In the genomic region with DNA sequence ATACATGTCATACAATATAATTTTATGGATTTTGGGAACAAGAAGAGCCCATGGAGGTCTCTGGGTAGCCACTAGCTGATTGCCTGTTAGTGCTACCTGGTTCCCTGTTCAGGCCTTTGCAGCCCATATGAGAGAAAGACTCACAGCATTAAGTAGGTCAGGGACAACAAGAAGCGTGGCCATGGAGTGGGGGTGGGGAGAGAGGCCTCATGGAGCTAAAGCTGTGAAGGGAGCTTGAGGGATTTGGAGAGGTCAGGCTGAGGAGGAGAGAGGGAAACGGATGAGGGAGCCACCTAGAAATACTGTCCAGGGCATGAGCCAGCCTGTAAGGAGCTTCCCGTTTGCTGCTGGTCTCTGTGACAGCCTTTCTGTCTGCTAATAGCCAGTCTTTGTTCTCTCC, we compare ENCODE assay signal across 12 mouse cellular contexts.
DNase-seq lines count a peak whose midpoint lies in the region; ATAC-seq lines count a peak whose summit lies in the region.
"Had no signal": no experiment of that assay in that cellular context is flagged by ENCODE, and none has a peak within 500 bp of the region (broad histone marks: within the 10 kb centered on the region; RNA-seq: fewer than 3 reads in every experiment).

No protein-coding gene starts in this region.

- WGBS in heart, embryonic 12.5 days: 55% methylated on average over 3 of the region's 3 CpGs
- 37% methylated on average over 3 of the region's 3 CpGs for WGBS in forebrain, embryonic 14.5 days
- WGBS in midbrain, embryonic 14.5 days: 51% methylated on average over 3 of the region's 3 CpGs

- H3K9ac ChIP-seq in heart, embryonic 12.5 days: no peak overlapping the region
- no peak overlapping the region for H3K9ac ChIP-seq in forebrain, embryonic 14.5 days (ENCODE audit: low read length)
- H3K9ac ChIP-seq in midbrain, embryonic 14.5 days (replicated peaks; ENCODE audit: low read length): no peak overlapping the region
- H3K9ac ChIP-seq: liver, embryonic 13.5 days; stomach, embryonic 15.5 days had no signal

- DNase-seq in heart, postnatal 36 days: no peak
- DNase-seq in adrenal gland, postnatal 36 days: peak; percentile 35 to 55
- no peak for DNase-seq in forebrain, embryonic 14.5 days (ENCODE audit: low spot score)
- no peak for DNase-seq in midbrain, embryonic 14.5 days
- DNase-seq in thymus, adult 18-20 months: no peak
- DNase-seq in urinary bladder, adult 2 months (ENCODE audit: low spot score): no peak
- DNase-seq: cerebellum, adult 11-12 months; liver, embryonic 13.5 days; right cerebral cortex, postnatal 4 days had no signal

- H3K4me3 ChIP-seq in heart, embryonic 12.5 days: no peak overlapping the region
- H3K4me3 ChIP-seq in forebrain, embryonic 14.5 days (ENCODE audit: low read depth, low read length): no peak overlapping the region
- H3K4me3 ChIP-seq in midbrain, embryonic 14.5 days (replicated peaks; ENCODE audit: low read depth, low read length): no peak overlapping the region
- H3K4me3 ChIP-seq: liver, embryonic 13.5 days; stomach, embryonic 15.5 days had no signal

- H3K4me1 ChIP-seq in heart, embryonic 12.5 days (replicated peaks): peaks cover 46% of the 10 kb centered on the region
- peaks cover 19% of the 10 kb centered on the region for H3K4me1 ChIP-seq in forebrain, embryonic 14.5 days (ENCODE audit: control insufficient read depth, insufficient read depth, low read length)
- peaks cover 21% of the 10 kb centered on the region for H3K4me1 ChIP-seq in midbrain, embryonic 14.5 days (ENCODE audit: control insufficient read depth, insufficient read depth, low read length)

- intact Hi-C loops in heart, postnatal 36 days (cut with DNase I): loop anchor here (5.0 kb wide), 1 partner anchor 60 kb away; no protein-coding TSS in a partner anchor

- no peak overlapping the region for H3K4me2 ChIP-seq in heart, embryonic 12.5 days
- H3K4me2 ChIP-seq in forebrain, embryonic 14.5 days (ENCODE audit: low read length): no peak overlapping the region
- H3K4me2 ChIP-seq in midbrain, embryonic 14.5 days (ENCODE audit: low read length): no peak overlapping the region
- H3K4me2 ChIP-seq: liver, embryonic 13.5 days; stomach, embryonic 15.5 days had no signal

- no peak for ATAC-seq in heart, embryonic 12.5 days (ENCODE audit: insufficient number of reproducible peaks, low FRiP score)
- ATAC-seq in forebrain, embryonic 14.5 days: no peak
- no peak for ATAC-seq in midbrain, embryonic 14.5 days (ENCODE audit: low FRiP score, low TSS enrichment)

- peak overlapping the region; percentile 66; the same call in 1 of the 2 replicates for H3K27ac ChIP-seq in heart, embryonic 12.5 days (ENCODE audit: poor library complexity, severe bottlenecking)
- H3K27ac ChIP-seq in forebrain, embryonic 14.5 days (ENCODE audit: low read depth, low read length): 0 out of 2 replicates have a peak overlapping the region, but pooled peaks have one; percentile 27
- peak overlapping the region; percentile 52; the same call in 1 of the 2 replicates for H3K27ac ChIP-seq in midbrain, embryonic 14.5 days (replicated peaks; ENCODE audit: low read depth, low read length)
- H3K27ac ChIP-seq: liver, embryonic 13.5 days; macrophage had no signal

- H3K27me3 ChIP-seq in heart, embryonic 12.5 days (replicated peaks): no peaks in the 10 kb centered on the region
- no peaks in the 10 kb centered on the region for H3K27me3 ChIP-seq in forebrain, embryonic 14.5 days (replicated peaks; ENCODE audit: control insufficient read depth, insufficient read depth, low read length)
- H3K27me3 ChIP-seq in midbrain, embryonic 14.5 days (ENCODE audit: control insufficient read depth, insufficient read depth, low read length): no peaks in the 10 kb centered on the region
- H3K27me3 ChIP-seq: liver, embryonic 13.5 days; stomach, embryonic 15.5 days had no signal

- no peaks in the 10 kb centered on the region for H3K36me3 ChIP-seq in heart, embryonic 12.5 days
- no peaks in the 10 kb centered on the region for H3K36me3 ChIP-seq in forebrain, embryonic 14.5 days (ENCODE audit: control insufficient read depth, insufficient read depth, low read length)
- H3K36me3 ChIP-seq in midbrain, embryonic 14.5 days (ENCODE audit: control insufficient read depth, insufficient read depth, low read length): no peaks in the 10 kb centered on the region
- H3K36me3 ChIP-seq: liver, embryonic 13.5 days; stomach, embryonic 15.5 days had no signal

- no peaks in the 10 kb centered on the region for H3K9me3 ChIP-seq in heart, embryonic 12.5 days (replicated peaks)
- H3K9me3 ChIP-seq in forebrain, embryonic 14.5 days (replicated peaks; ENCODE audit: control insufficient read depth, low read length): no peaks in the 10 kb centered on the region
- no peaks in the 10 kb centered on the region for H3K9me3 ChIP-seq in midbrain, embryonic 14.5 days (ENCODE audit: control insufficient read depth, low read length)
- H3K9me3 ChIP-seq: liver, embryonic 13.5 days; stomach, embryonic 15.5 days had no signal

Comparison
In these comparisons a context has a peak if more than half of its experiments do, and no peak if none do; other contexts are left out.
1. DNase-seq: peak in adrenal gland, postnatal 36 days (2 of 2); none in heart, postnatal 36 days (0 of 2), forebrain, embryonic 14.5 days (single experiment), midbrain, embryonic 14.5 days (single experiment), thymus, adult 18-20 months (0 of 2) and urinary bladder, adult 2 months (single experiment).
2. Peak in every context shown above with its lines, with median percentiles within 50 percentile points of each other: H3K27ac ChIP-seq.